Mouse (Mus musculus) stomach, embryonic 15.5 days (tissue): ENCODE results near the gene Tmpo. TPM values are rescaled to one million over a fixed set of nuclear protein-coding genes. Genes with fewer than 3 reads are reported as not detected.

ENCODE experiments used
- ATAC-seq: fragments of 200-750 bp; cut with Nextera tagmentation; 2 replicates; pipeline ENCODE4 v1.8.0; 2017; ENCODE audit warnings: low read depth, moderate number of reproducible peaks, moderate TSS enrichment; ENCODE audit not compliant: insufficient read depth, low FRiP score
- H3K27ac ChIP-seq: fragments of 300-500 bp; sonication (generic); 2 replicates; pipeline ENCODE4 v1.5.1; 2015; ENCODE audit warnings: mild to moderate bottlenecking, inconsistent platforms
- H3K27me3 ChIP-seq: fragments of 300-500 bp; sonication (generic); replicated peaks from 2 replicates; pipeline ENCODE4 v1.6.1; 2015; ENCODE audit warnings: inconsistent platforms
- H3K36me3 ChIP-seq: fragments of 300-500 bp; sonication (generic); 2 replicates; pipeline ENCODE4 v1.6.1; 2015; ENCODE audit warnings: inconsistent platforms
- H3K4me1 ChIP-seq: fragments of 300-500 bp; sonication (generic); 2 replicates; pipeline ENCODE4 v1.6.1; 2015; ENCODE audit warnings: inconsistent platforms
- H3K4me2 ChIP-seq: fragments of 300-500 bp; sonication (generic); 2 replicates; pipeline ENCODE4 v1.6.1; 2015; ENCODE audit warnings: mild to moderate bottlenecking, inconsistent platforms
- H3K4me3 ChIP-seq: fragments of 300-500 bp; sonication (generic); replicated peaks from 2 replicates; pipeline ENCODE4 v1.5.1; 2015; ENCODE audit warnings: inconsistent platforms
- H3K9ac ChIP-seq: fragments of 300-500 bp; sonication (generic); 2 replicates; pipeline ENCODE4 v1.6.1; 2015; ENCODE audit warnings: inconsistent platforms
- H3K9me3 ChIP-seq: fragments of 300-500 bp; sonication (generic); 2 replicates; pipeline ENCODE4 v1.6.1; 2016; ENCODE audit warnings: inconsistent platforms
- WGBS: fragments of 180-500 bp; shearing (Covaris S2); methylation state at CpG from one replicate; pipeline ENCODE4 v1.1.7; 2015; 5-methylcytosine and 5-hydroxymethylcytosine counted together
- polyA plus RNA-seq: library from polyadenylated mRNA; unstranded; fragments of >200 nt; fragmentation: Nextera tagmentation; extraction: Ambion mirVana; gene quantifications from 2 replicates; pipeline ENCODE4 v1.2.1, GENCODE M21; 2015

Tmpo gene
- 196 and 217 TPM in 2 replicates for polyA plus RNA-seq

DNA sequence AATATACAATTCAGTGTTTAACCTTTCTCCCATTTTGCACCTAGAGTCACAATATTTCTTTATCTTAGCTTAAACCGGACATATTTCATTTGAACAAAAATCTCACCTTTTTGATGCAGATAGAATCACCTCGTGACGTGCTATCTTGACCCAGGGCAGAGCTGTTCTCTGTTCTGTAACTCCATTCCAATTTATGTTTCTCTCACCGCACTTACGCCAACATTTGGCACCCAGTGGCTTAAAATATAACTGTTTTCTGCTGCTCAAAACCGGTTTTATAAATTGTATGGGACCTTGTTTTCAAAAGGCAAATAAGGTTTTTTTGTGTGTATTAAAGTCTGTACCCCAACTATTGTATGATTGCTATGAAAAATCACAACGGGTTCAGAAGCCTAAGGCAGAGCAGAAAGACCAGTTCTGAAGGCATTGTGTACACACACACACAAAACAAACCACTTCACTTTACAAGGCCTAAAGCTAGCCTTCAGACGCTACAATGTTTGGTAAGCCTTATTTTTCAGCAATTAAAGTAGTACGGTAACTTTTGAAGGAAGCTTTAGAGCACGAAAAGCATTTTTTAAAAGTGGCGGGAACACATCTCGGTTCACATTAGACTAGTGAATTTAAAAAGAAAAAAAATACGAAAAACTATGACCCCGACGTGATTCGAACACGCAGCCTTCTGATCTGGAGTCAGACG lies at the start of gene Tmpo:
TSS of gene Tmpo (minus strand) at position 555 of the 700 bp plus-strand sequence.
- H3K27ac ChIP-seq: peak within 1 kb of the TSS; percentile 100
- no peaks in the 10 kb centered on the region for H3K36me3 ChIP-seq
- H3K9me3 ChIP-seq: no peaks in the 10 kb centered on the region
- no peaks in the 10 kb centered on the region for H3K27me3 ChIP-seq
- peaks cover 18% of the 10 kb centered on the region; the same call in 1 of the 2 replicates for H3K4me1 ChIP-seq
- peak within 1 kb of the TSS; percentile 58 for H3K4me2 ChIP-seq
- H3K9ac ChIP-seq: peak within 1 kb of the TSS; percentile 52; the same call in 1 of the 2 replicates
- no peak for ATAC-seq
- WGBS: 8% methylated on average over 18 of the region's 18 CpGs
- H3K4me3 ChIP-seq: peak within 1 kb of the TSS; percentile 57

DNA sequence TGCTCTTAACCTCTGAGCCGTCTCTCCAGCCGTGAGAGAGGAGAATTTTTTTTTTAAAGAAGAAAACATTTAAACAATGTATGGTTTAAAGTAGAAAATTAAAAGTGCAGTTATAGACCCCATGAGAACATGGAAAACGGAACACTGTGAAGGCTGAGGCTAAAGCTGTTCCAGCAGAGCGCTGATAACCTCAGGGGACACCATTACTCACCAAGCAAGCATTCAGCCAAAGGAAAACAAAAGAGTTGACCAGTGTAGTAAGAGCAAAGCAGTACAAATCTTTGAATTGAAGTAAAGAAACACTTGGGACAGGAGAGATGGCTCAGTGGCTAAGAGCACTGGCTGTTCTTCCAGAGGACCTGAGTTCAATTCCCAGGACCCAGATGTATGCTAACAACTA lies 49.3 kb upstream of the Tmpo start:
- 36% methylated on average over 4 of the region's 4 CpGs for WGBS
- no peaks in the 10 kb centered on the region for H3K9me3 ChIP-seq
- no peaks in the 10 kb centered on the region for H3K36me3 ChIP-seq
- H3K9ac ChIP-seq: no peak overlapping the region
- H3K4me3 ChIP-seq: no peak overlapping the region
- peak overlapping the region; percentile 57; the same call in 1 of the 2 replicates for H3K27ac ChIP-seq
- H3K4me2 ChIP-seq: no peak overlapping the region
- ATAC-seq: peak; percentile 50; the same call in 1 of the 2 replicates
- 0 out of 2 replicates have a peak, but pooled peaks cover 7% of the 10 kb centered on the region for H3K4me1 ChIP-seq
- H3K27me3 ChIP-seq: no peaks in the 10 kb centered on the region

DNA sequence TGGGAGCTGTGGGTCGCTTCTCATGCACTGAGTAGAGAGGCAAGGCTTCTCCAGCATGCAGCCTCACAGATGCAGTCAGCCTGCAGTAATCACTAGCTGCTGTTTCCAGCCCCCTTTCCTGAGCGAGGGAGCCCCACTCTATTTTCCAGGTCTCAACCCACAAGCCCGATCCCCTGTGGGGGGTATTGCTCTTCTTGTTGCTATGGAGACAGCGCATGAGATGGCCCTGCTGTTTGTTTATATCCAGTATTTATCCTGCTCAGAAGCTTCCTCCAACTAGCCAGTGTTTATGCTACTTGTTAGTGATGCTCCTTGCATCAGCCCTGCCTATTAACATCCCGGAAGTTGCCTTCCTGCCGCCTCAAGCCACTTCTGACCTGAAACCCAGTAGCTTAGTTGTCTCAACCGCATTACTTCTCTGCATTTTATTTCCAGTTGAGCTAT lies 48.4 kb upstream of the Tmpo start:
- Histone ChIP-seq H3K27ac (peak overlapping the region; percentile 57), H3K36me3 (no peaks in the 10 kb centered on the region), H3K4me1 (0 out of 2 replicates have a peak, but pooled peaks cover 7% of the 10 kb centered on the region), H3K9ac (no peak overlapping the region), H3K9me3 (no peaks in the 10 kb centered on the region), H3K27me3 (no peaks in the 10 kb centered on the region), H3K4me3 (0 out of 2 replicates have a peak overlapping the region, but pooled peaks have one; percentile 3), H3K4me2 (peak overlapping the region; percentile 33)
- peak; percentile 59 for ATAC-seq
- 26% methylated on average over 7 of the region's 7 CpGs for WGBS

DNA sequence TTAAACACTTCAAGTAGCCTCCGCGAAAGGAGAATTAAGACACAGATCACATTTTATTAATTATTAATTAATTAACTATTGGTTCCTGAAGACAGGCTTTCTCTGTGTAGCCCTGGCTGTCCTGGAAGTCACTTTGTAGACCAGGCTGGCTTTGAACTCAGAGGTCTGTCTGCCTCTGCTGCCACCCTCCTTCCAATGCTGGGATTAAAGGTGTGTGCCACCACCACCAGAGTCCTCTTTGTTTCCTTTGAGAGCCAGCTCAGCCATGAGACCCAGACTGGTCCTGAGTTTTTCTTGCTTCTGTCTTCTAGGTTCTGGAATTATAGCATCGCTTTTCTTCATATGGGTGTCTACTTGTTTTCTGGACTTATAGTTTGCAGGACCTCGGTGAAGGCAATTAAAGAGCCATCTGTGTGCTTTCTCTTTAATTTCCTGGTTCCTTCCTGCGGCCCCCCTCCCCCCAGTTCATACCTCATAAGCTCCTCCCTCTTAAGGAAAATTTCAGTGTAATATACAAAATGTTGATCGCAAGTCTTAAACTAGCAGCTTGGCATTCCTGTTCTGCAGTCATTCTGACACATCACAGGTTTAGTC lies 47.9 kb upstream of the Tmpo start:
- Histone ChIP-seq H3K4me2 (peak overlapping the region; percentile 33), H3K36me3 (no peaks in the 10 kb centered on the region), H3K9me3 (no peaks in the 10 kb centered on the region), H3K4me1 (0 out of 2 replicates have a peak, but pooled peaks cover 7% of the 10 kb centered on the region), H3K27me3 (no peaks in the 10 kb centered on the region), H3K27ac (peak overlapping the region; percentile 57), H3K4me3 (0 out of 2 replicates have a peak overlapping the region, but pooled peaks have one; percentile 3), H3K9ac (no peak overlapping the region)
- no peak for ATAC-seq
- WGBS: 52% methylated on average over 6 of the region's 6 CpGs

DNA sequence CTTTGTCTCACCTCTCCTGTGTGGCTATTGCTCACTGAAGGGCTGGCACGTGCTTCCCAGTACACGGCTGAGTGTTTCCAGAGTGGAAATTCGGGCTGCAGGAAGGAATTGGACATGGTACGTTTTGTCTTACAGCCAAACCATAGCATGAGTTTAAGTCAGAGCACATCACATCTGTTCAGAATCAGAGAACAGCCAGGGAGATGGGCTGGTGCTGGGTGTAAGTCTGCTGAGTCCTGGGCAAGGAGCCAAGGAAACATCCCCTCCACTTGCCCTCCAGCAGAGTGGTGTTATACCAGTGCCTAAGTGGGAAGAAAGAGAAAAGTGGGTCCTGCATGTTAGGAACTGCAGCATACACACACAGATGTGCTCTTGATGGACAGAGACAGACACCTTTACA lies 45.9 kb upstream of the Tmpo start:
- H3K4me1 ChIP-seq: peaks cover 7% of the 10 kb centered on the region; the same call in 1 of the 2 replicates
- no peaks in the 10 kb centered on the region for H3K36me3 ChIP-seq
- no peak for ATAC-seq
- H3K4me3 ChIP-seq: no peak overlapping the region
- H3K27me3 ChIP-seq: no peaks in the 10 kb centered on the region
- H3K4me2 ChIP-seq: no peak overlapping the region
- H3K9ac ChIP-seq: no peak overlapping the region
- H3K27ac ChIP-seq: no peak overlapping the region
- 48% methylated on average over 4 of the region's 4 CpGs for WGBS
- no peaks in the 10 kb centered on the region for H3K9me3 ChIP-seq

DNA sequence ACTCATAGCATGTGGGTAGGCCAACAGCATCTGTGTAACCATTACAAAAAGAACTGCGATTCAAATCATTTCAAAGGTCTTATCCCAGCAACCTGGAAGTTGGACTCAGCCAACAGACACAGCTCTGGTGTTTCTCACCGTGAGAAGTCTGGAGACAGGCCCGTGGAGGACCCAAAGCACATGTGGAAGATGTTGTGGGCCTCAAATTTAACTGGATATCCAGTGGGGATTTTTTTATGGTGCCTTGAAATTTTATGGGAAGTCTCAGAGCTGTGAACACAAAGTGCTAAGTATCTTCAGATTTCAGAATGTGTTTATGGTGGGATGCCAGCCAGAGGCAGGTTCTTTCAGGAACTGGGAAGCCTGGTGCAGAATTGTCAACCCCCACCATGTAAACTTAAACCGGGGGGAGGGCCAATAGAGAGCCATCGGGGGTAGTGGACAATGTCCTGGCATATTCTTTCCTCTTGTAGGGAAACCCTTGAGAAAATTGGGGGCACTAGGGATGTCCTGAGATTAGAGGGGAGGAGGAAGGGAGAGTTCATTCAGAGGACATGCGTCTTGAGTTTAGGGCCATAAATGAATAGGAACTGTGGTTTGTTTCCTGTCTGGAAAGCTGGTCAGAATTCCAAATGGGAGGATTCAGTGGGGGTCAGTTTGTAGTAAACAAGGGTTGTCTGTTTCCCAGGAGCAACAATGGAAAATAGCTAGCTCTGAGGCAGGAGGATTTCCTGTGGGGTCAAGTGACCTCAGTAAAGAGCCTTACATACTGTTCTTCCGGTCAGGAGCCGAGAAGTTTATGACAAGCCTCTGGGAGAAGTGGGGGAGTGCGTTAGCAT lies 41.5 kb upstream of the Tmpo start:
- 46% methylated on average over 9 of the region's 9 CpGs for WGBS
- H3K27ac ChIP-seq: 0 out of 2 replicates have a peak overlapping the region, but pooled peaks have one; percentile 0
- no peaks in the 10 kb centered on the region; the same call in 1 of the 2 replicates for H3K4me1 ChIP-seq
- peak; percentile 43; the same call in 1 of the 2 replicates for ATAC-seq
- no peak overlapping the region for H3K4me3 ChIP-seq
- H3K36me3 ChIP-seq: no peaks in the 10 kb centered on the region
- H3K27me3 ChIP-seq: no peaks in the 10 kb centered on the region
- no peak overlapping the region for H3K9ac ChIP-seq
- H3K9me3 ChIP-seq: no peaks in the 10 kb centered on the region
- no peak overlapping the region for H3K4me2 ChIP-seq

DNA sequence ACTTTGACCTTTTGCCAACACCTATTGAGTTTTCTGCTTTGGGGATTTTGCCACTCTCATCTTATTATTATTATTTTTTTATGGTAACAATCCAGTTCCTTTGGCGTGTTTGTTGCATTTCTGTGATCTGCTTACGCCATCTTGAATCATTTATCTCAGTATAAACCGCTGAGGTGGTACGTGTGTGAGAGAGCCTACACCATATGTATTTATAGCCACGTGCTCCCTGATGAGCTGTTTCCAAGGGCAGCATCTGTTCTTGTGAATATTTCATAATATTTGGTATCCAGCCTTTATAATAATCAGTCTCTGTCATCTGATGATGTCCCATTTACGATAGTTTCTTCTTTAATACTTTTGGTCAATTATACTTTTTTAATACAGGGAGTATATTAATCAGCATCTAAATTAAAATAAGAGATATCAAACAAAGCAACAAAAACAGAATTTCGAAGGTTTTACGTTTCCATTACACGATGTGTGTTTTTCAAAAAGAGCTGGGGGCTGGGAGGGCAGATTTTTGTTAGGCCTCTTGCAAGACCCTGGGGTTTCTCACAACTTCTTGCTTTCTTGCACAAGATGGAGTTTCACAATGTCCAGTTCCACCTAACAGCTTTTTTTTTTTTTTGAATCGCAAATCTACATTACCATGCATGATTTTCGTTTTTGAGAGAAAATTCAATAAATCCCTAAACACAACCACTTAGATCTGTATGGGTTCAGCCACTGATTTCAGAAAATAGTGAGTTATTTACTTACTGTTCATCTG lies 28.0 kb upstream of the Tmpo start:
- Histone ChIP-seq H3K4me2 (no peak overlapping the region), H3K4me1 (no peaks in the 10 kb centered on the region), H3K27me3 (no peaks in the 10 kb centered on the region), H3K9me3 (no peaks in the 10 kb centered on the region), H3K27ac (no peak overlapping the region), H3K4me3 (no peak overlapping the region), H3K36me3 (no peaks in the 10 kb centered on the region), H3K9ac (no peak overlapping the region)
- 80% methylated on average over 11 of the region's 11 CpGs for WGBS
- ATAC-seq: no peak

DNA sequence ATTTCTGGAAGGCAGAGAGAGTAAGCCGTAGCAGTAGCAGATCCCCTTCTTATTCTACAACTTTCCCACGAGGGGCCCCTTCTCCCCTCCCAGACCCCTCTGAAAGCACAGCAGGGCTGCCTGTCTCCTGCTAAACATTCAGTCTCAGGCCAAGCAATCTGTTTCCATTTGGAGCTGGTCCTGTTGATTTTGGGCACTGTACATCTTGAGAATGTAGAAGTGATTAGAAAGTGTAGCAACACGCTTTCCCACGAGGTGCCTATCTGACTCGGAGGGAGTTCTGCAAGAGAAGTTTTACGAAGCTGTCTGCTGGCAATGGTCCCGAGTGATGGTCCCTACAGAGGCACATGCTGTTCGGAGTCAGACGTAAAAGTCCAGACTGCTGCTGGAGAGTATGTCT lies 27.3 kb upstream of the Tmpo start:
- Histone ChIP-seq H3K9ac (no peak overlapping the region), H3K27ac (no peak overlapping the region; the same call in 1 of the 2 replicates), H3K27me3 (no peaks in the 10 kb centered on the region), H3K4me3 (no peak overlapping the region), H3K36me3 (no peaks in the 10 kb centered on the region), H3K9me3 (no peaks in the 10 kb centered on the region), H3K4me1 (no peaks in the 10 kb centered on the region), H3K4me2 (no peak overlapping the region)
- WGBS: 57% methylated on average over 9 of the region's 9 CpGs
- ATAC-seq: no peak

DNA sequence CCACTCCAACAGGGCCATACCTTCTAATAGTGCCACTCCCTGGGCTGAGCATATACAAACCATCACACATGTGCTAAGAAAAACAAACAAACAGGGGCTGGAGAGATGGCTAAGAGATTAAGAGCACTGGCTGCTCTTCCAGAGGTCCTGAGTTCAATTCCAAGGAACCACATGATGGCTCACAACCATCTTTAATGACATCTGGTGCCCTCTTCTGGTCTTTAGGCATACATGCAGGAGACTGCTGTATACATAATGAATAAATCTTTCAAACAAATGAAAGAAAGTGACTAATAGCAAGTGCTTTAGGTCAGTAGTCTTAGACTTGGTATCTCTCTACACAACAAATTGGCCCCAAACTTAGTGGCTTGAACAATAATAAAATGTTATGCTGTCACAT lies 26.2 kb upstream of the Tmpo start:
- no peaks in the 10 kb centered on the region for H3K4me1 ChIP-seq
- no peak overlapping the region for H3K27ac ChIP-seq
- no peak overlapping the region for H3K4me2 ChIP-seq
- no peak for ATAC-seq
- no peaks in the 10 kb centered on the region for H3K36me3 ChIP-seq
- H3K9ac ChIP-seq: no peak overlapping the region
- no peaks in the 10 kb centered on the region for H3K9me3 ChIP-seq
- no peaks in the 10 kb centered on the region for H3K27me3 ChIP-seq
- no peak overlapping the region for H3K4me3 ChIP-seq

DNA sequence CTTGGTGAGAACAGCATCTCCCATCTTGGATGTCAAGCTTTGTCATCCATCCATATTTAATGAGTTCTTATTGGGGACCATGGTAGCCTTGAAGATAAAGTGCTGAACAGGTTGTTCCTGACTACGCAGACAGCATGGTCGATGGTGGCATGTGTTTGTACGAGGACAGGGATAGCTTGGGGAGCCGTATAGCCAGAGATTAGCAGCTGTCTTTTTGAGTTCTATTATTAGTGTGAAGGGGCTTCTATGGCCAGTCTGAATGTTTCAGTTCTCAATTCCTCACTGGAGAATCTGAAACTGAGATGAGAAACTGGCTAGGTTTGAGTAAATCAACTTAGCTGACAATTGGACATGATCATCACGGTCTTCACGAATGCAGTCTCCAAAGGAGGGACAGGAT lies 24.5 kb upstream of the Tmpo start:
- Histone ChIP-seq H3K27me3 (no peaks in the 10 kb centered on the region), H3K4me2 (no peak overlapping the region), H3K4me3 (no peak overlapping the region), H3K9me3 (no peaks in the 10 kb centered on the region), H3K27ac (no peak overlapping the region), H3K4me1 (no peaks in the 10 kb centered on the region), H3K36me3 (no peaks in the 10 kb centered on the region), H3K9ac (no peak overlapping the region)
- ATAC-seq: no peak
- 87% methylated on average over 6 of the region's 6 CpGs for WGBS

DNA sequence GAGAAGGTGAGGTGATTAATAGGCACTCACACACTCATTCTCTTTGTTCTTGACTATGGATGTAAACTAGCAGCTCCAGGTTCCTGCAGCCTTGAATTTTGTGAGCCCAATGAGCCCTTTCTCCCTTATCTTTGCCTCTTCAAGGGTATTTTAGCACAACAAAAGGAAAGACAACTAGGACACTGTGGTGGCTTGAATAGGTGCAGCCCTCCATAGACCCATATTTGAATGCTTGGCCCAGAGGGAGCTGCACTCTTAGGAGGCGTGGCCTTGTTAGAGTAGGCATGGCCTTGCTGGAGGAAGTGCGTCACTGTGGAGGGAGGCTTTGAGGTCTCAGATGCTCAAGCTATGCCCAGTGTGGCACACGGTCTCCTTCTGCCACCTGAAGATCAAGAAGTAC lies 19.5 kb upstream of the Tmpo start:
- H3K4me1 ChIP-seq: no peaks in the 10 kb centered on the region
- ATAC-seq: no peak
- no peaks in the 10 kb centered on the region for H3K9me3 ChIP-seq
- no peaks in the 10 kb centered on the region for H3K27me3 ChIP-seq
- H3K4me3 ChIP-seq: no peak overlapping the region
- no peak overlapping the region for H3K4me2 ChIP-seq
- H3K9ac ChIP-seq: no peak overlapping the region
- 88% methylated on average over 3 of the region's 3 CpGs for WGBS
- H3K36me3 ChIP-seq: no peaks in the 10 kb centered on the region
- H3K27ac ChIP-seq: no peak overlapping the region
